8 mouse cellular contexts compared by ENCODE assay signal in genomic region chr2:129904753-129905152, GRCm38 (mm10).
A peak's percentile ranks its signal among the peaks of the same experiment; 100 is the strongest.
DNase-seq lines count a peak whose midpoint lies in the region; ATAC-seq and TF ChIP-seq lines count a peak whose summit lies in the region.

No protein-coding gene starts in this region.

- peak; percentile 39; the same call in 1 of the 2 replicates for TF ChIP-seq CTCF in liver, embryonic 14.5 days (IDR thresholded peaks at IDR 0.05; ENCODE audit: low read depth)

- H3K36me3 ChIP-seq in liver, embryonic 14.5 days (replicated peaks; ENCODE audit: control insufficient read depth, insufficient read depth, low read depth): no peaks in the 10 kb centered on the region

- no peaks in the 10 kb centered on the region for H3K9me3 ChIP-seq in liver, embryonic 14.5 days (ENCODE audit: control insufficient read depth, low read length)

- H3K4me1 ChIP-seq in liver, embryonic 14.5 days (replicated peaks; ENCODE audit: control insufficient read depth in 2 of 2, insufficient read depth in 2 of 2, low read length in 1 of 2): peaks cover 0 to 4% of the 10 kb centered on the region in 2 experiments; a peak in 2 of 4 replicates

- no peak overlapping the region for H3K27ac ChIP-seq in liver, embryonic 14.5 days

- 17% methylated on average over 7 of the region's 7 CpGs for WGBS in liver, embryonic 14.5 days (ENCODE audit: insufficient replicate concordance)

- DNase-seq in cerebellum, adult 11 months: peak; percentile 14
- no peak for DNase-seq in cerebellum, adult 9-11 months
- DNase-seq in liver, embryonic 14.5 days (ENCODE audit: low read depth in 3 of 3, low spot score in 3 of 3): no peak
- no peak for DNase-seq in liver
- DNase-seq in adrenal gland, postnatal 36 days: peak; percentile 18 to 58
- peak; percentile 40 for DNase-seq in kidney, adult 9 months
- DNase-seq in mesoderm, embryonic 11.5 days (ENCODE audit: low read depth, low spot score): peak; percentile 47
- DNase-seq in urinary bladder, adult 2 months (ENCODE audit: low spot score): no peak

- no peak for TF ChIP-seq EP300 in liver, embryonic 14.5 days (IDR thresholded peaks at IDR 0.05; ENCODE audit: low read depth)

- H3K9ac ChIP-seq in liver, embryonic 14.5 days (replicated peaks): no peak overlapping the region

- H3K4me2 ChIP-seq in liver, embryonic 14.5 days (ENCODE audit: low read depth): no peak overlapping the region

- no peak overlapping the region for H3K4me3 ChIP-seq in liver, embryonic 14.5 days (ENCODE audit: insufficient read depth in 1 of 2, low read depth in 2 of 2, low read length in 2 of 2)

- ATAC-seq in liver, embryonic 14.5 days (ENCODE audit: insufficient read depth): no peak

- no peaks in the 10 kb centered on the region; the same call in 1 of the 2 replicates for H3K27me3 ChIP-seq in liver, embryonic 14.5 days (ENCODE audit: control insufficient read depth, insufficient read depth, low read length)

Comparison
In these comparisons a context has a peak if more than half of its experiments do, and no peak if none do; other contexts are left out.
1. DNase-seq: peak in cerebellum, adult 11 months (single experiment), adrenal gland, postnatal 36 days (2 of 2), kidney, adult 9 months (single experiment) and mesoderm, embryonic 11.5 days (single experiment); none in cerebellum, adult 9-11 months (single experiment), liver, embryonic 14.5 days (0 of 3), liver (single experiment) and urinary bladder, adult 2 months (single experiment).